Mouse (Mus musculus) MN1 (cell line): Measurements from ENCODE around the gene Rin2.

ENCODE experiments used
- DNase-seq: peaks from one replicate; pipeline ENCODE4 v3.0.0-alpha.2; 2016; ENCODE audit warnings: low spot score

The Rin2 gene

GRCm38 (mm10) chr2:145675142-145675755, at the start of gene Rin2:
Gene Rin2 (plus strand): TSS chr2:145675215.
- no peak for DNase-seq

DNA sequence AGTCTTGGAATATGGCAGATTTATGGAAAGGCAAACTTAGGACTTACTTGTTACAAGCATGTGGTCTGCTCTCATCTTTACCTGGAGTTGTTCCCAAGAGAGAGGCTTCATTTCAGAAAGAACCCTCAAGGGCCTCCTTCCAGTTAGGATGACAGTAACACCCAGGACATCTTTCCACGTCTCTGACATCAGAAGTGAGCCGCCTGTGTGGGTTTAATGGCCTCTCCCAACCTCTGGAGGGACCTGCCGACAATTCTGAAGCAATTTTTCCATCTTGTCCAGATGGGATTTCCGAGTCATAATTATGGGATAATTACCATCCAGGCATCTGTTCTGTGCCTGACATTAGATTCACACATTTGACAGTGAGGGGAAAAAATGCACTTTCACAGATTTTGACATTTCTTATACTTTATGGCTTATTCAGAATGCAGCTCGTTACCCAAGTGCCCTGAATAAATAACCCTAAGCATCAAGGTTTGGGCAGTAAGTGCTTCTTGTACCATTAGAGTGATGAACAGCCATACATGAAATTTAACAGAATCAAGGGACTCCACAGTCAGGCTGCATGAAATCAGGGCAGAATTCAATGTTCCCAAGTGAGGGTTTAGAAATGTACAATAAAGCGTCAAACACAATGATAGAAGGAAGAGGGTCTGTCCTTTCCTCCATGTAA, 43.8 kb upstream of the Rin2 start:
- DNase-seq: no peak

GRCm38 (mm10) chr2:145631799-145632174, 43.2 kb upstream of the Rin2 start:
- DNase-seq: no peak

DNA sequence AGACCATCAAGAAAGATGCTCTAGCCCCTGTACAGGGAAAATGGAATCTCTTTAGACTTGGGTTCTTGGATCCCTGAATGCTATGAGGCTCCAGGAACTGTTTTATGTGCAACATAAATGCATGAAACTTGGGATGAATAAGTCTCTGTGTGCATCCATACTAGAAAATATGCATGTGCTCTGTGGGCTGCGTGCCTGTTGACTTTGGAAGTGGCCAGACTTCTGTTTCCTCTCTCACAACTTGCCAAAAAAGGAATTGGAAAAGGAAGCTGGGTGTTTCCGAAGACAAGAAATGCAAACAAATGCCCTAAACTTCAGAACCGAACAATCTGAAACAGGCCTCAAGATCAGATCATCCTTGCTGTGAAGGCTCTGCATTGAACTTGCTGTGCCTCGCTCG, 41.2 kb upstream of the Rin2 start:
- no peak for DNase-seq

GRCm38 (mm10) chr2:145640255-145640984, 34.6 kb upstream of the Rin2 start:
- DNase-seq: no peak

- DNase-seq: no peak
Measured at GRCm38 (mm10) chr2:145655373-145655960, 19.5 kb upstream of the Rin2 start.

DNA sequence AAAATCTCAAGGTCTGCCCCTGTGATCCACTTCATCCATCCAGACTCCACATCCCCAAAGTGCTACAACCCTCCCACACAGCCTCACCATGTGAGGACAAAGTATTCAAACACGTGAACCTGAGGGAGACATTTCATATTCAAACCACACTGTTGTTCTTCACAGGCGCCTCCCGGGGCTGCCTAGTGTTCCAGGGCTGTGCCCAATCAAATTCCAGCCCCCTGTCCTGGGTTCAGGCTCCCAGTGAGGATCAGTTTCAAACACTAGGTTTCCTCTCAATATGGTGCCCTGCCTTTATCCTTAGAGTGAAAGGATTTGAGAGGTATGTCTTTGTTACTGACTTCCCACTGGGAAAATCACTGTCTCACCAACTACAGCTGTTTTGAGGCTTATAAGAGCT, 18.9 kb upstream of the Rin2 start:
- DNase-seq: no peak

GRCm38 (mm10) chr2:145656716-145657115, 18.3 kb upstream of the Rin2 start:
- DNase-seq: no peak

DNA sequence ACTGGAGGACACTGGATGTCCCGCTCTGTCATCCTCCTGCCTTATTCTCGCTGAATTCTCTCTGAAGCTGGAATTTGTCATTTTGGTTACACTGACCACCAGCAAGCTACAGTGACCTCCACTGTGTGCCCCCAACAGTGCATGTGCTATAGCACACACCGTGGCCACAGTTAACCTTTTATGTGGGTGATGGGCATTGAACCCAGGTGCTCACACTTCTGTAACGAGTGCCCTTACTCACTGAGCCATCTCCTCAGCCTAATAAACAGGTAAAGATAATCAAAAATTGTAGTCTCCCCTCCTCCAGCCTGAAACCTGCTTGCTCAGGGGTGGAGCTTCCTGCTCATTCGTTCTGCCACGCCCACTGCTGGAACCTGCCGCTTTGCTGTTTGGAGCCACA, 13.8 kb upstream of the Rin2 start:
- DNase-seq: no peak

DNA sequence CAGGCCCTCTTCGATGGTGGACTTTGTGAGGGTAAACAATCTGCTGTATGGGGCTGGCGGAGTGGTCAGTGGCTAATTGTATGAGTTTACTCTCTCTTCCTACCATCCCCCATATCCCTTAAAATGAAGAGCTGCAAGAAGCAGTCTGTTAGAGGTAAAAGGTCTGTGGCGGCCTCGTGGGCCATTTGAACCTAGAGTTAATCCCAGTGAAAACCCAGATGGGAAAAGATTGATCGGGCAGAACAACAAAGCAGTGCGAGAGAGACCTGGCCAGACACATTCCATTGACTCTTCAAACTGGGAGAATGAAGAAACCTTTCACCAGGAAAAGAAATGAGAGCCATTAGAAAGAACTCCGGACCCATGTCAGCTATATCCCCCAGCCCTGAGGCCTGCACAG, 11.1 kb upstream of the Rin2 start:
- DNase-seq: no peak

GRCm38 (mm10) chr2:145664311-145664710, 10.7 kb upstream of the Rin2 start:
- no peak for DNase-seq

- DNase-seq: no peak
Measured at GRCm38 (mm10) chr2:145668135-145668534, 6.9 kb upstream of the Rin2 start.

DNA sequence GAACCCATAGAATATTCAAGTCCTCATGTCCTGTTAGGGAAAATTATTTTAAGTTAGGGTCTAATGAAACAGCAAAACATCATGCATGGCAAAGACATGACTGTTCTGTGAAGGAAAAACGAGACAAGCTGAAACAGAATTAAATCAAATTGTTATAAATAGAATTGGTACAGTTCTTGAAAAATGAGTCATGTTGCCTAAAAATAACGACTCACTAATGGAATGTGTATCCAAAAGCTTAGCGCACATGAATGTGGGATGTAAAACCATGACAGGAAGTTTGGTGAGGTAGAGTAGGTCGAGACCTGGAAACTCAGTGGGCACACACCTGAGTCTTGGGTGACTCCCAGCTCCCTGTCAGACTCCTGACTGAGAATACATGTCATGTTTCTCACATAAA, 4.9 kb upstream of the Rin2 start:
- DNase-seq: no peak

DNA sequence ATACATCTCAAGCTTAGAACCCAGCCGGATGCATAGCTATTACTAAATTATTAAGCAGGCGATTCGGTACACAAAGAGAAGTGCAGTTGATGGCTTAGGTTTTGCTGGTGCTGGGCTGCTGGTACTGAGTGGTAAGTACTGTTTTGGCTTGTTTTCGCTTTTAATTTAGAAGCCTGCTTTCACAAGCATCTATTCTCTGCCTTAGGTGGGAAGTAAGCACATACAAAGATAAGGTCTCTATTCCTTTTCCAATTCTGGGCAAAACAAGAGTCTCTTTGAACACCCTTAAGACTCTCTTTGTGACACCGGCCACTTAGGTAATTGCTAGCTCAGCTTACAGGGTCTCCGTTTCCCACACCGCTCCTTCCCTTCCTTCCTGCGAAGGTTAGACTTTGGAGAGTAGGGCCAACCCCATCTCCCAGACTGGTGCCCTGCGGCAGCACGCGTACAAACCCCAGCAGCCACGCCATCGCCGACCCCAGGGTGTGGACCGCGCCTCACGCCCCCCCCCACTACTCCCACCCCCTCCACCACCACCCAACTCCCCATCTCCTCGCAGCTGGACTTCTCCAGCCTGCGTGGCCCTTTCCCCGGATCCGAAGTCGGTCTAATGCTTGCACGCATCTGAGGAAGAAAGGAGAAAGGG, 396 bp upstream of the Rin2 start:
- DNase-seq: no peak

DNA sequence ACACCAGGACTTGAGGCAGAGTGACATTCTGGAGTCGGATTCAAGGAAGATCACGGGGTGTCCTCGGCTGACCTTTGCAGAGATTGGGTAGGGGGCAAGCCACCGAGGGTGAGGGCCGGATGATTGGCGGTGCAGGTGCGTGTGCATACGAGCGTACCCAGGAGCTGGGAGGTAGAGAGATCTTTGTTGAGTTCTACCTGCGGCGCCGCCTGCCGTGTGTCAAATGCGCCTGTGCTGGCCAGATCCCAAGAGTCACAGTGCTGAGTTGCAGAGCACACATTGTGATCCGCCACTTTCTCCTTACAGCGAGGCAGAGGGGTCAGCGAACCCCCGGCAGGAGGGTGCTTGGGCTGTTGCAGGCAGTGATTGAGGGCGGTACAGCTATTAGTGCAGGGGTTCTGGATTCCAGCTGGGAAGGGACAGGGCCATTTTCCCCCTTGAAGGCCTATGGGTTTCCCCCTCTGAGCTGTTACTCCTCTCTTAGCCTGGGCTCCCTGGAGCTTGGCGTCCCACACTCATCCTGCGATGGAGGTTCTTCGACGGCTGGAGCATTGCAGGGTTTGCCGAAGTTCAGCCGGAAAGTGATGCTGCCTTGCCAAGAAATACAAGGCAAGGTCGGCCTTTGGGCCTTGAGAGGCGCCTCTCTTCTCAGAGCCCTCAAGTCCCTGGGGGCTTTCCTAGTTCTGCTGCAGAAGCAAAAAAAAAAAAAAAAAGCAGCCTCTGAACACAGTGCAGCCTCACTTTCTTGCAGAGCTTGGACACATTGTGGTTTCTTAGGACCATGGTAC, 935 bp downstream of the Rin2 start:
- no peak for DNase-seq

- no peak for DNase-seq
Measured at GRCm38 (mm10) chr2:145676544-145676925, 1.5 kb downstream of the Rin2 start.

- DNase-seq: no peak
Measured at GRCm38 (mm10) chr2:145676936-145677335, 1.9 kb downstream of the Rin2 start.

DNA sequence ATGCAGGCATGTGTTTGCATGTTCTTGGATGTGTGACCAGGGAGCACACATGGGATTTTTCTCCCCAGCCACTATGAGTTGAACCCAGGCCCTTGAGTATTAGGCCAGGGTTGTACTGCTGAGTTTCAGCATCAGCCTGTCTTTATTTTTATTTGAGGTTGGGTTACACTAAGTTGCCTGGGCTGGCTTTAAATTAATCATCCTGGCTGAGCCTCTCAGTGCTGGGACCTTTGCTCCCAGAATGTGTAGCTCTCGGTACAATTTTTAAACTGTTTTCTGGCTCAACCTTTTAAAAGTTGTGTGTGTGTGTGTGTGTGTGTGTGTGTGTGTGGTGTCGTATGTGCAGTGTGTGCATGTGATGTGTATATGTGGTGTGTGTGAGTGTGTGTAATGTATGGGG, 5.1 kb downstream of the Rin2 start:
- DNase-seq: no peak

DNA sequence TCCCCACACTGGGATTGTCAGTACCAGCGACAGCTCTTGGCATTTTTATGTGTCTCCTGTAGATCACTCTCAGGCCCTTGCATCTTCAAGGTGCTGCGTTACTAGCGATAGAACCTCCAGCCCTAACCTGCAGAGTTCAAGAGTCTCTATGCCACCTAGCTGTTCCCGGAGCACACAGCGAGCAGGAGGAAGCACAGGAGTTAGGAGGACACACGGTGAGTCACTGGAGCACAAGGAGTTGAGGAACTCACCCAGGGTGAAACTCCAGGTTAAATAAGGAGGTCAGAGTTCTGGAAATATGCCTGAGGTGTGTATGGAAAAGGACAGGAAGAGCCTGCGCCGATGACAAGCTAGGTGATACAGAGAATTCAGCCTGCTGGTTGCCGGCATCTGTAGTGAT, 5.7 kb downstream of the Rin2 start:
- no peak for DNase-seq

DNA sequence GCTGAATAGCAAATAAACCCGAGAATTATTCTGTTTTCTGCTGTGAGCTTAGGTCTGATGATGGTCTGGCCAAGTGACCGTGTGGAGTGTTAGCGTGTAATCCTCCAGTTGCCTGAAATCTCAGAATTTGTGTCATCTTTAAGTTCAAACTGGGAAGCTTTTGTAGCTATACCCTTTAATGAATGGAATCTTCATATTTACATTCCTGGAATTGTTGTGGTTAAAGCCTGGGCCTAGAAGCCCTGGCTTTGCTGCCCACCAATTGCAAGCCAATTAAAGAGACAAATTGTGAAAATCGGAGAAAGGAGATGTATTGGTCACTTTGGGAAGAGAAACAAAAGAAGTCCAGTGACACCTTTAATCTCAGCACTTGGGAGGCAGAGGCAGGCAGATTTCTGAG, 6.6 kb downstream of the Rin2 start:
- DNase-seq: no peak

DNA sequence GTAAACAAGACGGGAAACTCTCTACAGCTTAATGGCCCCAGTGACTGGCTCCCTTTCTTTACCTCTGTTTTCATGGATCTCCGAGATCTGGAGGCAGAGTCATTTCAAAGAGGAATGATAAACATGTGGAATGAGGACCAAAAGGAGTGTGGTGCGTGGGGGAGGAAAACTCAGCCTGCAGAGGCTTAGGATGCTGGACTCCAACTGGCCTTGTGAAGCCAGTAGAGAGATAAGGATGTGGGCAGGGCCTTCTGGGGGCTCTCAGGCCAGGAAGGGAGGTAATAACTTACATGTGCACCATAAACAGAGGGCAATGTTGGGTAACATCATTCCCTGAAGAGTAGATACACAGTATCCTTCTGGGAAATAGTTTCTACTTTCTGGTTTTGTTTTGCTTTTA, 7.9 kb downstream of the Rin2 start:
- DNase-seq: no peak

GRCm38 (mm10) chr2:145683536-145683935, 8.5 kb downstream of the Rin2 start:
- no peak for DNase-seq
